Mouse (Mus musculus) forebrain, embryonic 12.5 days (tissue): ENCODE results near the gene Hist2h2aa2. TPM values are rescaled to one million over a fixed set of nuclear protein-coding genes. Genes with fewer than 3 reads are reported as not detected.
"Not testable (repeated sequence)": the region's sequence is repeated elsewhere in the genome, so short reads cannot be mapped to it uniquely, and the experiment has no call there.

Experiments
- ATAC-seq: fragments of 200-750 bp; cut with Nextera tagmentation; 2 replicates; pipeline ENCODE4 v1.8.0; 2017; ENCODE audit warnings: moderate TSS enrichment; ENCODE audit not compliant: low FRiP score
- H3K27ac ChIP-seq: fragments of 300-500 bp; sonication (generic); 2 replicates; pipeline ENCODE4 v1.5.1; 2016; ENCODE audit warnings: mild to moderate bottlenecking
- H3K27me3 ChIP-seq: fragments of 300-500 bp; sonication (generic); 2 replicates; pipeline ENCODE4 v1.6.1; 2016; ENCODE audit warnings: mild to moderate bottlenecking
- H3K36me3 ChIP-seq: fragments of 300-500 bp; sonication (generic); replicated peaks from 2 replicates; pipeline ENCODE4 v1.6.1; 2016; ENCODE audit warnings: mild to moderate bottlenecking
- H3K4me1 ChIP-seq: fragments of 300-500 bp; sonication (generic); 2 replicates; pipeline ENCODE4 v1.6.1; 2016
- H3K4me2 ChIP-seq: fragments of 300-500 bp; sonication (generic); 2 replicates; pipeline ENCODE4 v1.6.1; 2016; ENCODE audit warnings: mild to moderate bottlenecking, moderate library complexity
- H3K4me3 ChIP-seq: fragments of 300-500 bp; sonication (generic); replicated peaks from 2 replicates; pipeline ENCODE4 v1.5.1; 2016; ENCODE audit warnings: mild to moderate bottlenecking
- H3K9ac ChIP-seq: fragments of 300-500 bp; sonication (generic); 2 replicates; pipeline ENCODE4 v1.6.1; 2016; ENCODE audit warnings: mild to moderate bottlenecking
- H3K9me3 ChIP-seq: fragments of 300-500 bp; sonication (generic); 2 replicates; pipeline ENCODE4 v1.6.1; 2016
- WGBS: fragments of 180-500 bp; shearing (Covaris S2); methylation state at CpG from one replicate; pipeline ENCODE4 v1.1.7; 2016; 5-methylcytosine and 5-hydroxymethylcytosine counted together
- polyA plus RNA-seq: library from polyadenylated mRNA; unstranded; fragments of >200 nt; fragmentation: Nextera tagmentation; extraction: Ambion mirVana; gene quantifications from 2 replicates; pipeline ENCODE4 v1.2.1, GENCODE M21; 2016

Hist2h2aa2 gene
- 79.4 and 86.1 TPM in 2 replicates for polyA plus RNA-seq

GRCm38 (mm10) chr3:96239949-96240798 lies at the start of gene Hist2h2aa2:
Hist2h2aa2 (minus strand) TSS chr3:96240276.
- H3K9me3 ChIP-seq, H3K36me3 ChIP-seq, H3K27me3 ChIP-seq: not testable (repeated sequence)
- H3K4me3 ChIP-seq: peak within 1 kb of the TSS; percentile 36
- H3K27ac ChIP-seq: peak within 1 kb of the TSS; percentile 89
- peaks cover 32% of the 10 kb centered on the region for H3K4me1 ChIP-seq
- H3K9ac ChIP-seq: peak within 1 kb of the TSS; percentile 44
- peak within 1 kb of the TSS; percentile 46 for H3K4me2 ChIP-seq
- ATAC-seq: peak; percentile 88
- 5% methylated on average over 34 of the region's 85 CpGs for WGBS

GRCm38 (mm10) chr3:96289201-96289600 lies 49.1 kb upstream of the Hist2h2aa2 start:
- no peak overlapping the region for H3K4me2 ChIP-seq
- WGBS: 77% methylated on average over 3 of the region's 3 CpGs

GRCm38 (mm10) chr3:96287334-96287733 lies 47.3 kb upstream of the Hist2h2aa2 start:
- not testable (repeated sequence) for H3K36me3 ChIP-seq, ATAC-seq, H3K27ac ChIP-seq, H3K9me3 ChIP-seq, H3K4me2 ChIP-seq, H3K9ac ChIP-seq, H3K4me1 ChIP-seq, H3K4me3 ChIP-seq
- 89% methylated on average over 11 of the region's 11 CpGs for WGBS
- H3K27me3 ChIP-seq: peaks cover 26% of the 10 kb centered on the region

More at GRCm38 (mm10) chr3:96289201-96289600, 49.1 kb upstream of the Hist2h2aa2 start:
- peaks cover 8% of the 10 kb centered on the region; the same call in 1 of the 2 replicates for H3K27me3 ChIP-seq
- H3K27ac ChIP-seq: no peak overlapping the region
- no peak overlapping the region for H3K4me3 ChIP-seq
- no peaks in the 10 kb centered on the region for H3K9me3 ChIP-seq
- no peak overlapping the region for H3K9ac ChIP-seq
- no peak for ATAC-seq
- H3K4me1 ChIP-seq: no peaks in the 10 kb centered on the region
- H3K36me3 ChIP-seq: no peaks in the 10 kb centered on the region

- no peaks in the 10 kb centered on the region for H3K36me3 ChIP-seq
- ATAC-seq: no peak
- H3K9me3 ChIP-seq: no peaks in the 10 kb centered on the region
- H3K27me3 ChIP-seq: peaks cover 41% of the 10 kb centered on the region
- 37% methylated on average over 4 of the region's 4 CpGs for WGBS
- no peak overlapping the region for H3K4me2 ChIP-seq
- no peak overlapping the region for H3K9ac ChIP-seq
- H3K4me3 ChIP-seq: no peak overlapping the region
- peaks cover 4% of the 10 kb centered on the region; the same call in 1 of the 2 replicates for H3K4me1 ChIP-seq
- no peak overlapping the region for H3K27ac ChIP-seq
Observed at GRCm38 (mm10) chr3:96284457-96284856, 44.4 kb upstream of the Hist2h2aa2 start.

- Histone ChIP-seq H3K27me3 (peaks cover 39% of the 10 kb centered on the region), H3K4me3 (no peak overlapping the region), H3K9ac (no peak overlapping the region), H3K4me1 (peaks cover 15% of the 10 kb centered on the region), H3K4me2 (no peak overlapping the region), H3K36me3 (no peaks in the 10 kb centered on the region), H3K9me3 (no peaks in the 10 kb centered on the region), H3K27ac (no peak overlapping the region)
- WGBS: 51% methylated on average over 6 of the region's 6 CpGs
- ATAC-seq: no peak
Observed at GRCm38 (mm10) chr3:96280660-96281059, 40.6 kb upstream of the Hist2h2aa2 start.

GRCm38 (mm10) chr3:96277800-96278624 lies 37.9 kb upstream of the Hist2h2aa2 start:
- H3K36me3 ChIP-seq: no peaks in the 10 kb centered on the region
- peak overlapping the region; percentile 93 for H3K27ac ChIP-seq
- peak; percentile 97 for ATAC-seq
- H3K4me2 ChIP-seq: peak overlapping the region; percentile 62
- H3K27me3 ChIP-seq: peaks cover 21% of the 10 kb centered on the region; the same call in 1 of the 2 replicates
- WGBS: under 1% methylated on average over 49 of the region's 49 CpGs
- H3K4me3 ChIP-seq: peak overlapping the region; percentile 47
- H3K9me3 ChIP-seq: no peaks in the 10 kb centered on the region
- H3K4me1 ChIP-seq: peaks cover 10% of the 10 kb centered on the region
- peak overlapping the region; percentile 66 for H3K9ac ChIP-seq

GRCm38 (mm10) chr3:96277428-96277799 lies 37.3 kb upstream of the Hist2h2aa2 start:
- Histone ChIP-seq H3K27ac (no peak overlapping the region), H3K4me1 (peaks cover 10% of the 10 kb centered on the region), H3K9me3 (no peaks in the 10 kb centered on the region), H3K4me2 (peak overlapping the region; percentile 62), H3K9ac (peak overlapping the region; percentile 66), H3K27me3 (peaks cover 15% of the 10 kb centered on the region; the same call in 1 of the 2 replicates), H3K4me3 (peak overlapping the region; percentile 47), H3K36me3 (no peaks in the 10 kb centered on the region)
- WGBS: 15% methylated on average over 8 of the region's 8 CpGs
- ATAC-seq: no peak

GRCm38 (mm10) chr3:96273591-96274465 lies 33.8 kb upstream of the Hist2h2aa2 start:
- H3K27ac ChIP-seq: no peak overlapping the region
- H3K4me3 ChIP-seq: no peak overlapping the region
- no peak overlapping the region for H3K9ac ChIP-seq
- H3K9me3 ChIP-seq: no peaks in the 10 kb centered on the region
- H3K4me2 ChIP-seq: no peak overlapping the region
- H3K36me3 ChIP-seq: no peaks in the 10 kb centered on the region
- 89% methylated on average over 17 of the region's 17 CpGs for WGBS
- no peaks in the 10 kb centered on the region for H3K27me3 ChIP-seq
- no peak for ATAC-seq
- peaks cover 10% of the 10 kb centered on the region for H3K4me1 ChIP-seq

GRCm38 (mm10) chr3:96269511-96270474 lies 29.7 kb upstream of the Hist2h2aa2 start, which contains the start of gene Hist2h2bb:
Hist2h2bb (plus strand) TSS chr3:96269752.
- Histone ChIP-seq H3K9me3 (no peaks in the 10 kb centered on the region), H3K9ac (peak within 1 kb of the TSS; percentile 82), H3K4me2 (peak within 1 kb of the TSS; percentile 78), H3K27me3 (no peaks in the 10 kb centered on the region), H3K36me3 (no peaks in the 10 kb centered on the region), H3K27ac (peak within 1 kb of the TSS; percentile 98), H3K4me3 (peak within 1 kb of the TSS; percentile 57), H3K4me1 (peaks cover 11% of the 10 kb centered on the region)
- under 1% methylated on average over 45 of the region's 45 CpGs for WGBS
- ATAC-seq: peak; percentile 96

GRCm38 (mm10) chr3:96268776-96269378 lies 28.8 kb upstream of the Hist2h2aa2 start:
- H3K27me3 ChIP-seq, H3K9me3 ChIP-seq, H3K36me3 ChIP-seq: not testable (repeated sequence)
- peak; percentile 33 for ATAC-seq
- peak overlapping the region; percentile 68 for H3K9ac ChIP-seq
- peaks cover 20% of the 10 kb centered on the region for H3K4me1 ChIP-seq
- peak overlapping the region; percentile 78 for H3K4me2 ChIP-seq
- H3K27ac ChIP-seq: peak overlapping the region; percentile 98
- WGBS: under 1% methylated on average over 12 of the region's 44 CpGs
- peak overlapping the region; percentile 57 for H3K4me3 ChIP-seq
